Mouse (Mus musculus) midbrain, postnatal 0 days (tissue): ENCODE measurements around the gene Slc2a10. TPM values are rescaled to one million over a fixed set of nuclear protein-coding genes. Genes with fewer than 3 reads are reported as not detected.

Source experiments
- ATAC-seq: fragments of 200-750 bp; cut with Nextera tagmentation; 2 replicates; pipeline ENCODE4 v1.8.0; 2017; ENCODE audit warnings: moderate number of reproducible peaks, mild to moderate bottlenecking, moderate TSS enrichment, moderate library complexity; ENCODE audit not compliant: low FRiP score
- DNase-seq: peaks from one replicate; pipeline ENCODE4 v3.0.0-alpha.2; 2015; ENCODE audit warnings: low spot score
- H3K27ac ChIP-seq: fragments of 300-500 bp; sonication (generic); 2 replicates; pipeline ENCODE4 v1.5.1; 2014; ENCODE audit warnings: low read depth, mild to moderate bottlenecking, low read length, mixed read lengths
- H3K27me3 ChIP-seq: fragments of 300-500 bp; sonication (generic); 2 replicates; pipeline ENCODE4 v1.6.1; 2014; ENCODE audit warnings: low read length, control low read depth, mixed read lengths; ENCODE audit not compliant: insufficient read depth
- H3K36me3 ChIP-seq: fragments of 300-500 bp; sonication (generic); 2 replicates; pipeline ENCODE4 v1.6.1; 2014; ENCODE audit warnings: low read length, control low read depth, mixed read lengths; ENCODE audit not compliant: insufficient read depth
- H3K4me1 ChIP-seq: fragments of 300-500 bp; sonication (generic); 2 replicates; pipeline ENCODE4 v1.6.1; 2014; ENCODE audit warnings: mild to moderate bottlenecking, control low read depth, antibody characterized with exemption, low read length, mixed read lengths; ENCODE audit not compliant: insufficient read depth
- H3K4me2 ChIP-seq: fragments of 300-500 bp; sonication (generic); 2 replicates; pipeline ENCODE4 v1.6.1; 2014; ENCODE audit warnings: low read depth, mild to moderate bottlenecking, low read length, mixed read lengths; ENCODE audit not compliant: poor library complexity, severe bottlenecking
- H3K4me3 ChIP-seq: fragments of 300-500 bp; sonication (generic); 2 replicates; pipeline ENCODE4 v1.5.1; 2014; ENCODE audit warnings: low read depth, mild to moderate bottlenecking, low read length, moderate library complexity
- H3K9ac ChIP-seq: fragments of 300-500 bp; sonication (generic); replicated peaks from 2 replicates; pipeline ENCODE4 v1.6.1; 2014; ENCODE audit warnings: mild to moderate bottlenecking, low read length, moderate library complexity, mixed read lengths; ENCODE audit not compliant: poor library complexity, severe bottlenecking
- H3K9me3 ChIP-seq: fragments of 300-500 bp; sonication (generic); 2 replicates; pipeline ENCODE4 v1.6.1; 2016; ENCODE audit warnings: low read length, control low read depth
- CTCF ChIP-seq: IDR thresholded peaks from 2 replicates; pipeline ENCODE4 v1.5.1; 2016; ENCODE audit warnings: antibody characterized with exemption, mild to moderate bottlenecking
- WGBS: fragments of 180-500 bp; shearing (Covaris S2); extraction: QIAGEN DNeasy Blood & Tissue Kit; methylation state at CpG from one replicate; pipeline ENCODE4 v1.1.7; 2014; 5-methylcytosine and 5-hydroxymethylcytosine counted together
- polyA plus RNA-seq: library from polyadenylated mRNA; unstranded; fragments of >200 nt; fragmentation: Nextera tagmentation; extraction: Ambion mirVana; gene quantifications from 2 replicates; pipeline ENCODE4 v1.2.1, GENCODE M21; 2015
- total RNA-seq: library from RNA; depleted of rRNA; stranded (reverse); fragments of >200 nt; gene quantifications from 2 replicates; pipeline ENCODE4 v1.2.3, GENCODE M21; 2014

Slc2a10 gene
- total and polyA plus RNA-seq, 2 experiments from 2014 or later, result 1.9 to 2.5 TPM

- WGBS, result 62% methylated on average over 6 of the region's 6 CpGs
- H3K4me1 ChIP-seq, result peaks cover 6% of the 10 kb centered on the region; the same call in 1 of the 2 replicates
- H3K9ac ChIP-seq, result no peak overlapping the region
- ATAC-seq, result no peak
- H3K36me3 ChIP-seq, result no peaks in the 10 kb centered on the region
- H3K27ac ChIP-seq, result no peak overlapping the region
- no peak for DNase-seq
- TF ChIP-seq CTCF, result no peak
- H3K9me3 ChIP-seq, result no peaks in the 10 kb centered on the region
- H3K27me3 ChIP-seq, result 0 out of 2 replicates have a peak, but pooled peaks cover 4% of the 10 kb centered on the region
- H3K4me2 ChIP-seq, result no peak overlapping the region
- H3K4me3 ChIP-seq, result no peak overlapping the region
Observed at GRCm38 (mm10) chr2:165561861-165562260, 58.3 kb downstream of the Slc2a10 start.

- Histone ChIP-seq H3K4me2 (peak overlapping the region; percentile 96), H3K4me3 (peak overlapping the region; percentile 49), H3K27me3 (0 out of 2 replicates have a peak, but pooled peaks cover 4% of the 10 kb centered on the region), H3K9ac (peak overlapping the region; percentile 72), H3K4me1 (peaks cover 6% of the 10 kb centered on the region; the same call in 1 of the 2 replicates), H3K27ac (no peak overlapping the region), H3K9me3 (no peaks in the 10 kb centered on the region), H3K36me3 (no peaks in the 10 kb centered on the region)
- no peak for TF ChIP-seq CTCF
- ATAC-seq (peak; percentile 44; the same call in 1 of the 2 replicates), DNase-seq (peak; percentile 62)
- WGBS, result 2% methylated on average over 46 of the region's 52 CpGs
Observed at GRCm38 (mm10) chr2:165563298-165564058, 59.9 kb downstream of the Slc2a10 start.

GRCm38 (mm10) chr2:165564101-165564500, 60.5 kb downstream of the Slc2a10 start:
- H3K27me3 ChIP-seq, result 0 out of 2 replicates have a peak, but pooled peaks cover 4% of the 10 kb centered on the region
- H3K9ac ChIP-seq, result no peak overlapping the region
- ATAC-seq (no peak), DNase-seq (no peak)
- 60% methylated on average over 8 of the region's 8 CpGs for whole genome bisulfite sequencing
- no peaks in the 10 kb centered on the region for H3K9me3 ChIP-seq
- H3K4me2 ChIP-seq, result no peak overlapping the region
- H3K4me1 ChIP-seq, result peaks cover 6% of the 10 kb centered on the region; the same call in 1 of the 2 replicates
- no peak for TF ChIP-seq CTCF
- H3K36me3 ChIP-seq, result no peaks in the 10 kb centered on the region
- H3K27ac ChIP-seq, result no peak overlapping the region
- no peak overlapping the region for H3K4me3 ChIP-seq

- Histone ChIP-seq H3K9ac (no peak overlapping the region), H3K4me2 (no peak overlapping the region), H3K36me3 (no peaks in the 10 kb centered on the region), H3K4me1 (peaks cover 6% of the 10 kb centered on the region; the same call in 1 of the 2 replicates), H3K4me3 (no peak overlapping the region), H3K9me3 (no peaks in the 10 kb centered on the region), H3K27ac (no peak overlapping the region), H3K27me3 (0 out of 2 replicates have a peak, but pooled peaks cover 4% of the 10 kb centered on the region)
- TF ChIP-seq CTCF, result no peak
- ATAC-seq, result peak; percentile 56
- 22% methylated on average over 6 of the region's 6 CpGs for WGBS
- peak; percentile 50 for DNase-seq
Observed at GRCm38 (mm10) chr2:165564620-165565019, 61.0 kb downstream of the Slc2a10 start.

GRCm38 (mm10) chr2:165566898-165567297, 63.3 kb downstream of the Slc2a10 start:
- TF ChIP-seq CTCF, result no peak
- Histone ChIP-seq H3K27me3 (0 out of 2 replicates have a peak, but pooled peaks cover 4% of the 10 kb centered on the region), H3K9ac (no peak overlapping the region), H3K36me3 (no peaks in the 10 kb centered on the region), H3K9me3 (no peaks in the 10 kb centered on the region), H3K4me3 (no peak overlapping the region), H3K4me1 (peaks cover 6% of the 10 kb centered on the region; the same call in 1 of the 2 replicates), H3K27ac (no peak overlapping the region), H3K4me2 (no peak overlapping the region)
- ATAC-seq, result no peak
- no peak for DNase-seq
- 81% methylated on average over 6 of the region's 6 CpGs for WGBS

GRCm38 (mm10) chr2:165567820-165568219, 64.2 kb downstream of the Slc2a10 start:
- no peak overlapping the region for H3K9ac ChIP-seq
- no peak overlapping the region for H3K4me2 ChIP-seq
- WGBS, result 52% methylated on average over 9 of the region's 9 CpGs
- no peaks in the 10 kb centered on the region for H3K36me3 ChIP-seq
- no peak for TF ChIP-seq CTCF
- no peak for ATAC-seq
- H3K4me1 ChIP-seq, result peaks cover 6% of the 10 kb centered on the region; the same call in 1 of the 2 replicates
- no peak overlapping the region for H3K27ac ChIP-seq
- H3K27me3 ChIP-seq, result 0 out of 2 replicates have a peak, but pooled peaks cover 4% of the 10 kb centered on the region
- no peak overlapping the region for H3K4me3 ChIP-seq
- H3K9me3 ChIP-seq, result no peaks in the 10 kb centered on the region
- no peak for DNase-seq
